Mouse (Mus musculus) heart, embryonic 12.5 days (tissue): Measurements from ENCODE around the gene Taf3. TPM values are rescaled to one million over a fixed set of nuclear protein-coding genes. Genes with fewer than 3 reads are reported as not detected.

ENCODE experiments used
- ATAC-seq: fragments of 200-750 bp; cut with Nextera tagmentation; 2 replicates; pipeline ENCODE4 v1.8.0; 2017; ENCODE audit warnings: moderate TSS enrichment, moderate library complexity; ENCODE audit not compliant: insufficient number of reproducible peaks, low FRiP score
- H3K27ac ChIP-seq: fragments of 300-500 bp; sonication (generic); 2 replicates; pipeline ENCODE4 v1.5.1; 2016; ENCODE audit warnings: mild to moderate bottlenecking, moderate library complexity; ENCODE audit not compliant: poor library complexity, severe bottlenecking
- H3K27me3 ChIP-seq: fragments of 300-500 bp; sonication (generic); replicated peaks from 2 replicates; pipeline ENCODE4 v1.6.1; 2016; ENCODE audit warnings: mild to moderate bottlenecking, moderate library complexity
- H3K36me3 ChIP-seq: fragments of 300-500 bp; sonication (generic); 2 replicates; pipeline ENCODE4 v1.6.1; 2016; ENCODE audit warnings: mild to moderate bottlenecking, moderate library complexity
- H3K4me1 ChIP-seq: fragments of 300-500 bp; sonication (generic); replicated peaks from 2 replicates; pipeline ENCODE4 v1.6.1; 2016; ENCODE audit warnings: mild to moderate bottlenecking
- H3K4me2 ChIP-seq: fragments of 300-500 bp; sonication (generic); 2 replicates; pipeline ENCODE4 v1.6.1; 2016; ENCODE audit warnings: mild to moderate bottlenecking, moderate library complexity
- H3K4me3 ChIP-seq: fragments of 300-500 bp; sonication (generic); 2 replicates; pipeline ENCODE4 v1.5.1; 2016; ENCODE audit warnings: mild to moderate bottlenecking
- H3K9ac ChIP-seq: fragments of 300-500 bp; sonication (generic); 2 replicates; pipeline ENCODE4 v1.6.1; 2016; ENCODE audit warnings: mild to moderate bottlenecking, moderate library complexity
- H3K9me3 ChIP-seq: fragments of 300-500 bp; sonication (generic); replicated peaks from 2 replicates; pipeline ENCODE4 v1.6.1; 2016; ENCODE audit warnings: mild to moderate bottlenecking, moderate library complexity
- WGBS: fragments of 180-500 bp; shearing (Covaris S2); methylation state at CpG from one replicate; pipeline ENCODE4 v1.1.7; 2016; 5-methylcytosine and 5-hydroxymethylcytosine counted together
- polyA plus RNA-seq: library from polyadenylated mRNA; unstranded; fragments of >200 nt; fragmentation: Nextera tagmentation; extraction: Ambion mirVana; gene quantifications from 2 replicates; pipeline ENCODE4 v1.2.1, GENCODE M21; 2016

Gene Taf3
- polyA plus RNA-seq, 1 experiment from 2014 or later, result 8.9 TPM

DNA sequence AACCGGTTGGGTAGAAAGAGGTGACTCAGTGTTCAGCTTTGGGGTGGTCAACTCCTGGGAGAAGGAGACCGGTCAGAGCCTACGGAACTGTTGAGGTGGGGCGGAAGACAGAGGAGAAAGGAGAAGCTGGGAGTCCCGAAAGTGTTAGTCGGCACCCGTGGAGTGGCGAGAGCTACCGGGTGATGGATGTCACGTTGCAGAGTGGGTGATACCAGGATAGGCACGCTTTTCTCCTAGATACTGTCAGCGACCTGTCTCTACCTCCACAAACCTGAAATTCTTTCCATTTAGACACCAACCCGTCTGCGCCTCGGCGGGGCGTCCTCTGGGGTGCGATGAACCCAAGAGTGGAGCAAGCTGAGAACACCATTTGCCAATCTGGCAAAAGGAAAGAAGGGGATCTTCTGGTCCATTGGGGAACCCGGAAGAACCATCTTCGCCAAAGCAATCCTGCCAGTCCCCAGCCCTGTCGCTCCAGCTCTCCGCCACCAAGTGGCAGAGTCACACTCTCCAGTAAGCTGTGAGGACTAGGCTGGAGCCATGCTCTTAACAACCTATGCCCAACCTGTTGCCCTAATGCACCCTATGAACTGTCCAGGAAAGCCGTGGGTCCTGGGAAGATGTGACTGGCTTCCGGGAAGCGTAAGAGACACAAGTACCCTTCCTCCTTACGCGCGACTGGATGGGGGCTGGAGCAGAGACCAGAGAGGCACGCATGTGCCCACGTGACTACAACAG, 159.3 kb downstream of the Taf3 start, which contains the start of gene 9230102O04Rik:
9230102O04Rik (minus strand) TSS at position 628 of the 738 bp plus-strand sequence.
- Histone ChIP-seq H3K4me1 (peaks cover 21% of the 10 kb centered on the region), H3K9me3 (0 out of 2 replicates have a peak, but pooled peaks cover 3% of the 10 kb centered on the region), H3K27me3 (peaks cover 91% of the 10 kb centered on the region), H3K4me2 (peak within 1 kb of the TSS; percentile 68), H3K9ac (no peak within 1 kb of the TSS), H3K27ac (no peak within 1 kb of the TSS), H3K36me3 (no peaks in the 10 kb centered on the region), H3K4me3 (peak within 1 kb of the TSS; percentile 36)
- WGBS, result under 1% methylated on average over 30 of the region's 30 CpGs
- ATAC-seq, result no peak

- 0% methylated on average over 7 of the region's 7 CpGs for WGBS
These were observed 160.8 kb downstream of the Taf3 start for GRCm38 (mm10) chr2:9887636-9888035.

GRCm38 (mm10) chr2:9886921-9887610, 161.3 kb downstream of the Taf3 start:
- no peak overlapping the region for H3K27ac ChIP-seq
- H3K4me1 ChIP-seq, result peaks cover 33% of the 10 kb centered on the region
- peaks cover 73% of the 10 kb centered on the region for H3K27me3 ChIP-seq
- 5% methylated on average over 7 of the region's 7 CpGs for WGBS
- no peak overlapping the region for H3K4me3 ChIP-seq
- no peaks in the 10 kb centered on the region for H3K36me3 ChIP-seq
- 0 out of 2 replicates have a peak, but pooled peaks cover 3% of the 10 kb centered on the region for H3K9me3 ChIP-seq
- no peak for ATAC-seq
- H3K4me2 ChIP-seq, result no peak overlapping the region
- no peak overlapping the region for H3K9ac ChIP-seq

More at GRCm38 (mm10) chr2:9887636-9888035, 160.8 kb downstream of the Taf3 start:
- no peak overlapping the region for H3K9ac ChIP-seq
- 0 out of 2 replicates have a peak, but pooled peaks cover 3% of the 10 kb centered on the region for H3K9me3 ChIP-seq
- no peak for ATAC-seq
- no peaks in the 10 kb centered on the region for H3K36me3 ChIP-seq
- peaks cover 29% of the 10 kb centered on the region for H3K4me1 ChIP-seq
- peaks cover 77% of the 10 kb centered on the region for H3K27me3 ChIP-seq
- H3K4me2 ChIP-seq, result no peak overlapping the region
- H3K27ac ChIP-seq, result no peak overlapping the region
- H3K4me3 ChIP-seq, result no peak overlapping the region

DNA sequence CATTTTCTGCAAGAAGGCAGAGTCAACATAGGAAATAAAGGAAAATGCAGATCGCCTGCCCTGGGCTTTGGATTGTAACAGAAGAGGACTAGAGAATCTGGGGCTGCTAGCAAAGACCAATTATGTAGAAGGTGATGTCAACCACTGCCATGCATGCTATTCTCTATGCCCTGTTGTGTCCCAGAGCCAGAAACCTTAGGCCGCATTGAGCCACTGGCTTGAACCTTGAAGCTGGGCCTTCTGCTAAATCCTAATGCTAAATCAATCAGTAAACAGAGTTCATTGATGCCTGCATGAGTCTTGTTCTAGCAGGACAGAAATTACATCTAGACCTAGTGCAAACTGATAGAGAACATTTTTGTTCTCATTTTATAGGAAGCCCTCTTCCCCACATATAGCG, 162.4 kb downstream of the Taf3 start:
- no peak for ATAC-seq
- Histone ChIP-seq H3K27me3 (peaks cover 70% of the 10 kb centered on the region), H3K4me2 (no peak overlapping the region), H3K9me3 (0 out of 2 replicates have a peak, but pooled peaks cover 3% of the 10 kb centered on the region), H3K9ac (no peak overlapping the region), H3K36me3 (no peaks in the 10 kb centered on the region), H3K4me1 (peaks cover 43% of the 10 kb centered on the region), H3K4me3 (no peak overlapping the region), H3K27ac (no peak overlapping the region)
- 29% methylated on average over 3 of the region's 3 CpGs for WGBS

DNA sequence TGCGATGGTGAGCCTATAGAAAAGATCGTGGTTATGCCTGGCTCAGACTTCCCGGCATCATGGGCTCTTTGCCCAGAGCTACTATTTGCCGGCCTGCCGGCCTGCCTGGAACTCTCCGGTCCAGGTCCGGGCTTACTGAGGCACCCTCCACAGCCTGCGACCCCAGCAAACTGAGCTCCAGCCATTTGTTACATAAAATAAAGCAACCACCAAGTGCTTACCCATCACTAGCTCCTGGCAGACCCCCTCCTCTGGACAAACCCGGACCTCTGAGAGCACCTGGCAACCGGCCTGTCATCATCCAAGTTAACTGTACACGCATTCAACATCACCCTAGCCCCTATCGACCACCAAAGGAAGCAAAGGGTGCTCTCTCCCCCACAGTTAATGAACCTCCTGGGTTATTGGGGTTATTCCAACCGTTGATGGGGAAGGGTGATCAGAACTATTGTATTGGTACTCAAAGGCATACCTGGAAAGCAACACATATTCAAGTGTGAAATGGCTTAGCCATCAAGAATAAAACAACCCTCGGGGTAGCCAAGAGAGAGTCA, 163.1 kb downstream of the Taf3 start:
- ATAC-seq, result no peak
- WGBS, result 12% methylated on average over 14 of the region's 14 CpGs
- Histone ChIP-seq H3K4me2 (no peak overlapping the region), H3K9ac (no peak overlapping the region), H3K4me3 (no peak overlapping the region), H3K9me3 (0 out of 2 replicates have a peak, but pooled peaks cover 3% of the 10 kb centered on the region), H3K27me3 (peaks cover 65% of the 10 kb centered on the region), H3K36me3 (no peaks in the 10 kb centered on the region), H3K4me1 (peaks cover 48% of the 10 kb centered on the region), H3K27ac (no peak overlapping the region)

GRCm38 (mm10) chr2:9884533-9885216, 163.7 kb downstream of the Taf3 start:
- H3K27ac ChIP-seq, result no peak overlapping the region
- peaks cover 63% of the 10 kb centered on the region for H3K27me3 ChIP-seq
- H3K36me3 ChIP-seq, result no peaks in the 10 kb centered on the region
- H3K4me1 ChIP-seq, result peaks cover 51% of the 10 kb centered on the region
- ATAC-seq, result no peak
- H3K9ac ChIP-seq, result no peak overlapping the region
- WGBS, result 11% methylated on average over 15 of the region's 15 CpGs
- peak overlapping the region; percentile 48 for H3K4me3 ChIP-seq
- peak overlapping the region; percentile 95 for H3K4me2 ChIP-seq
- H3K9me3 ChIP-seq, result no peaks in the 10 kb centered on the region

- Histone ChIP-seq H3K4me2 (peak overlapping the region; percentile 95), H3K9ac (no peak overlapping the region), H3K36me3 (no peaks in the 10 kb centered on the region), H3K9me3 (no peaks in the 10 kb centered on the region), H3K27ac (no peak overlapping the region), H3K27me3 (peaks cover 55% of the 10 kb centered on the region), H3K4me3 (peak overlapping the region; percentile 48), H3K4me1 (peaks cover 46% of the 10 kb centered on the region)
- no peak for ATAC-seq
- WGBS, result 3% methylated on average over 27 of the region's 27 CpGs
These were observed 164.4 kb downstream of the Taf3 start for GRCm38 (mm10) chr2:9883803-9884532.

GRCm38 (mm10) chr2:9882926-9883802, 165.2 kb downstream of the Taf3 start:
- H3K9ac ChIP-seq, result peak overlapping the region; percentile 61; the same call in 1 of the 2 replicates
- under 1% methylated on average over 43 of the region's 43 CpGs for WGBS
- peaks cover 44% of the 10 kb centered on the region for H3K4me1 ChIP-seq
- no peaks in the 10 kb centered on the region for H3K9me3 ChIP-seq
- no peak overlapping the region for H3K27ac ChIP-seq
- ATAC-seq, result no peak
- H3K4me3 ChIP-seq, result peak overlapping the region; percentile 48
- H3K36me3 ChIP-seq, result no peaks in the 10 kb centered on the region
- H3K27me3 ChIP-seq, result peaks cover 49% of the 10 kb centered on the region
- peak overlapping the region; percentile 95 for H3K4me2 ChIP-seq

DNA sequence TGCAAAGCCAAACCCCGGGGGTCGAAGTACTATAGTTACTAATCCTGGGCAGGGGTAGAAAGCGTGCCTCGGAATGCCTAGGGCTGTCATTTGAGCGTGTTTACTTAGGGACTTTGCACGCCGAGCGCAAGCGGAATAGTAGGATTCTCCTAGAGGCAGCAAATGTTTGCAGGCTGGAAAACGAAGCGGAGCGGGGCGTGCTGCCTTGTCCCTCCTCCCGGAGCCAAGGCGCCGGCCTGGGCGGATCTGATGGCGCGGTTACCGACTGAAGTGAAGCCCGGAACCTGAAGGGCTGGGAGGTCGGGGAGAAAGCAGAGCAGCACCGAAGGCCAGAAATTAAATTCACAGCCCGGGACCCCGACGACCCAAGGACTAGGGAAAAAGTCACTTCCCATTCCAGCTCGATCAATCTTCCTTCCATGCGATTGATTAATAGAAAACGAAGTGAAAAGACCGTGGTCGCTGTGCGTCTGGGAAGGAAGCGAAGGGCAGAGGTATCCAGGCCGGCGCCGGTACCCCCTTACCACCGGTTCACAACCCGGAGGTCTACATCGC, 165.9 kb downstream of the Taf3 start:
- peaks cover 42% of the 10 kb centered on the region for H3K27me3 ChIP-seq
- no peaks in the 10 kb centered on the region for H3K9me3 ChIP-seq
- H3K4me1 ChIP-seq, result peaks cover 45% of the 10 kb centered on the region
- H3K27ac ChIP-seq, result no peak overlapping the region; the same call in 1 of the 2 replicates
- peak overlapping the region; percentile 95 for H3K4me2 ChIP-seq
- H3K9ac ChIP-seq, result peak overlapping the region; percentile 61; the same call in 1 of the 2 replicates
- H3K4me3 ChIP-seq, result peak overlapping the region; percentile 48
- no peak for ATAC-seq
- WGBS, result under 1% methylated on average over 39 of the region's 39 CpGs
- H3K36me3 ChIP-seq, result no peaks in the 10 kb centered on the region
